Mouse (Mus musculus) bone marrow macrophage, adult 2 months (primary cell): Measurements from ENCODE around the gene RPS10-NUDT3. TPM values are rescaled to one million over a fixed set of nuclear protein-coding genes. Genes with fewer than 3 reads are reported as not detected.

ENCODE experiments used
- H3K27ac ChIP-seq: 2 replicates; pipeline ENCODE4 v1.5.1; 2012; ENCODE audit warnings: low read depth, low read length; ENCODE audit not compliant: insufficient read depth
- H3K4me1 ChIP-seq: 2 replicates; pipeline ENCODE4 v1.6.1; 2012; ENCODE audit warnings: low read length; ENCODE audit not compliant: control insufficient read depth, insufficient read depth
- H3K4me3 ChIP-seq: 2 replicates; pipeline ENCODE4 v1.5.1; 2012; ENCODE audit warnings: mild to moderate bottlenecking, low read length, moderate library complexity; ENCODE audit not compliant: insufficient read depth
- CTCF ChIP-seq: IDR thresholded peaks from 2 replicates; pipeline ENCODE4 v1.5.1; 2012; ENCODE audit warnings: low read depth, mild to moderate bottlenecking, low read length, moderate library complexity
- POLR2A ChIP-seq: IDR thresholded peaks from 2 replicates; pipeline ENCODE4 v1.6.1; 2012; ENCODE audit warnings: mild to moderate bottlenecking, low read depth, low read length, borderline replicate concordance
- polyA plus RNA-seq: library from polyadenylated mRNA; stranded (reverse); fragments of >200 nt; gene quantifications from 2 replicates; pipeline ENCODE4 v1.2.4, GENCODE M21; 2012; ENCODE audit not compliant: missing spikeins, insufficient read depth, insufficient read length

The RPS10-NUDT3 gene
- polyA plus RNA-seq, 1 experiment, result not detected

GRCm38 (mm10) chr17:27626681-27627080 lies 8.3 kb downstream of the RPS10-NUDT3 start:
- TF ChIP-seq POLR2A, result no peak
- no peak for TF ChIP-seq CTCF
- Histone ChIP-seq H3K4me3 (no peak overlapping the region), H3K4me1 (peaks cover 5% of the 10 kb centered on the region), H3K27ac (no peak overlapping the region)

DNA sequence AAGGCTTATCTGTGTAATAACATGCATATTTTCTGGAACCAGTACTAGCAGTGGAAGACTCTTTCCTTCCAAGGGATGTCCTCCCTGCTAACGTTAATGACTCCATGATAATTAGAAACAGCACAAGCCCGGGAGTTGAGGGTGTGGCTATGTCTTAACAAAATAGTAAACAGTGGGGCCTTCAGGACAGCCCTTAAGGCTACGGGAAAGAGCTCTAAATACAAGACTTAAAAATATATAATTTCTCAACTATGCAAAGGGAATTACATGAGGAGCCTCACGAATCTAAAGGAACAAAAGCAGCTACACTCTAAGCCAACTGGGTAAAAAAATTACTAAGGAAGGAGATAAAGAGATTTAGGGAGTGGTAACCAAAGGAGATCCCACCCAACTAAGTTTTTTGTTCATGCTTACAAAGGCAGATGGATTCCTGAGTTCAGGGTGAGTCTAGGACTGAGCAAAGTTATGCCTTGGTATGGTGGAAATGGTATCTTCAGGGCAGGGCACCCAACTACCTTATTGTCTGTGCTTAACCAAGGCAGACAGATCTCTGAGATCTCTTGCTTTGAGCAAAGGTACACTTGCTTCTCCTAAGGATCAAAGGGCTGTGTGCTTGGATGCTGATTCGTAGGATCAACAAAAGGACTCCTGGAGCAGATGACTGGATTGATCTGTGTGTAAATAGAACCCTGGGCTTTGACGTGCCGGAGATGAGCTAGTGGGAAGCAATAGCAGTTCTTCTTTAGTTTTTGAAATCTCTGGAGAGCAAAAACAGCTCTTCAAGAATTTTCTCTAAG lies 9.4 kb downstream of the RPS10-NUDT3 start:
- H3K4me1 ChIP-seq, result peaks cover 12% of the 10 kb centered on the region
- no peak for TF ChIP-seq POLR2A
- no peak for TF ChIP-seq CTCF
- no peak overlapping the region for H3K27ac ChIP-seq
- H3K4me3 ChIP-seq, result no peak overlapping the region

- Histone ChIP-seq H3K27ac (peak within 1 kb of the TSS; percentile 88), H3K4me1 (peaks cover 14% of the 10 kb centered on the region), H3K4me3 (peak within 1 kb of the TSS; percentile 83)
- TF ChIP-seq POLR2A (peak; percentile 82; the same call in 1 of the 2 replicates), CTCF (no peak)
Measured at GRCm38 (mm10) chr17:27623360-27624326, 11.4 kb downstream of the RPS10-NUDT3 start, which contains the start of gene Nudt3. Gene Nudt3, minus strand, starts transcription at chr17:27623495.

DNA sequence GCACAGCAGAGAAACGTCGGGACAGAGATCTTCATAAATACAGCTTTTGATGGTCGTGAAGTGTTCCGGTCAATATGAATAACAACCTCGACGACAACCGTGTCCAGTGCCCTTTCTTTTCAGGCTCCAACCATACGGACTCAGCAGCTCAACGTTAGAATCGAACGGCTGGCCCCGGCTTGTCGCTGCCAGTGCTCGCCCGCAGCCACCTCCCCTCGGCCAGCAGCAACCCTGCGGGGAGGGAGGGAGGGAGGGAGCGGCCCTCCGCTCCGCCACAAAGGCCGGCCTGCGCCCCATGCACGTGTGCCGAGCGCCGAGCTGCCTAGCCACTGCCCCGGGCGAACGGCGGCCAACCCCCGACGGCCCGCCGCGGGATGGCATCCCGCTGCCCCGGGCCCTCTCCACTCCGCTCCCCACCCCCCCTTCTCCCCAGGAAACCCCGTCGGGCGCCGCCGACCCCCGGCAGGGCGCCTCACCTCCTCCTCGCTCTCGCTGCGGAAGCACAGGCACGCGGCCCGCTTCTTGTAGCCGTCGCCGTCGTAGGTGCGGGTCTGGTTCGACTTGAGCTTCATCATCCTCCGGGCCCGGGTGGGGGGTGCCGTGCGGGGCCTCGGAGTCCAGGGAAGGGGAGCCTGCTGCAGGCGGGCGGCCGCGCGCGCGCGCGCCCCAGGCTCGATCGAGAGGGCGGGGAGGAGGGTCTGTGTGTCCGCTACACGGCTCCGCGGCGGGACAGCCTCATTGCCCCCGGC lies 12.2 kb downstream of the RPS10-NUDT3 start:
- Histone ChIP-seq H3K4me1 (peaks cover 14% of the 10 kb centered on the region), H3K4me3 (peak overlapping the region; percentile 83), H3K27ac (peak overlapping the region; percentile 70)
- TF ChIP-seq CTCF (no peak), POLR2A (no peak)

DNA sequence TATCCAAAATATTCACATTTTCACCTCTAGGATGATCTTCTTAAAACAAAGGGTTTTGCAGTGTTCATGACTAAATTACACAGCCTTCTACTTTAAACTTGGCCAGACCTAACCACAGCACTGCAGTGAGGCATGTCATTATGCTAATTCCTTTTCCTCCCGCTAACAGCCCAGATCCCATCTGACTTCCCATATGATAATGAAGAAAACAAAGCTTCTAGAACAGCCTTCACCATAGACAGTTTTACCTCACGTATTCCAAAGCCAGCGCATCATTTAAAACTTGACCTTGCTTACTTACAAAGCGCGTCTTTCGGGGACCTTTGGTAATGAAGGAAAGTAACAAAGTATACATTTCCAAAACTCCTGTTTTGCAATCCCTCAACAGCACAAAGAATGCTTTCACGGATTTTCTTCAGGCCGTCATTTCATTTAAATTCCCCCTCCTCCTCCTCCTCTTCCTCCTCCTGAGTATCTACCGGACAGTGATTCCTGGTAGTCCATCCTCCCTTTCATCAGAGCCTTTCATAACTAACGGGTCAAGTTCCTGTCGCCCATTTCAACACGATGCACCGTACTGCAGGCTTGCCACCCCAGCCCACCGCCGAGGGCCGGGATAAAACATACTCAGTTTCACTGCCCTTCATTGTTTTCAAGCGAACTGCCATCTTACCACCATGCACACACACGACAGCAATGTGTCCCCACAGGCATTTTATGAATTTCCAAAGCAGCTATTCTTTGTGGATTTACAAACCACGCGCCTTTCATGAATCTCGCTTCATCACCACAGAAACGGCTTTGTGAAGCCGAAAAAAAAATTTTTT lies 13.1 kb downstream of the RPS10-NUDT3 start:
- H3K27ac ChIP-seq, result peak overlapping the region; percentile 70
- H3K4me1 ChIP-seq, result peaks cover 14% of the 10 kb centered on the region
- TF ChIP-seq CTCF (no peak), POLR2A (no peak)
- H3K4me3 ChIP-seq, result peak overlapping the region; percentile 83

- Histone ChIP-seq H3K27ac (no peak overlapping the region), H3K4me3 (peak overlapping the region; percentile 83), H3K4me1 (peaks cover 21% of the 10 kb centered on the region)
- no peak for TF ChIP-seq CTCF
- no peak for TF ChIP-seq POLR2A
Measured at GRCm38 (mm10) chr17:27621161-27621560, 13.9 kb downstream of the RPS10-NUDT3 start.

- Histone ChIP-seq H3K27ac (no peak overlapping the region), H3K4me3 (no peak overlapping the region), H3K4me1 (peaks cover 40% of the 10 kb centered on the region)
- no peak for TF ChIP-seq POLR2A
Measured at GRCm38 (mm10) chr17:27615388-27615787, 19.6 kb downstream of the RPS10-NUDT3 start.

GRCm38 (mm10) chr17:27613016-27613415 lies 22.0 kb downstream of the RPS10-NUDT3 start:
- no peak overlapping the region for H3K4me3 ChIP-seq
- no peak for TF ChIP-seq CTCF
- no peak for TF ChIP-seq POLR2A
- peaks cover 46% of the 10 kb centered on the region for H3K4me1 ChIP-seq

More at GRCm38 (mm10) chr17:27613016-27613415, 22.0 kb downstream of the RPS10-NUDT3 start:
- H3K27ac ChIP-seq, result no peak overlapping the region
